Mouse (Mus musculus) kidney, postnatal 10 days (tissue): ENCODE data around the gene Spg7.
"Not testable (repeated sequence)": the region's sequence is repeated elsewhere in the genome, so short reads cannot be mapped to it uniquely, and the experiment has no call there.

Source experiments
- DNase-seq: peaks from one replicate; pipeline ENCODE4 v3.0.0; 2021; ENCODE audit warnings: mixed read lengths

Spg7 gene

GRCm38 (mm10) chr8:123101735-123102685, 39.3 kb downstream of the Spg7 start, which contains the start of gene Rpl13:
Gene Rpl13, plus strand, starts transcription at chr8:123102350.
- DNase-seq, result peak; percentile 99

DNA sequence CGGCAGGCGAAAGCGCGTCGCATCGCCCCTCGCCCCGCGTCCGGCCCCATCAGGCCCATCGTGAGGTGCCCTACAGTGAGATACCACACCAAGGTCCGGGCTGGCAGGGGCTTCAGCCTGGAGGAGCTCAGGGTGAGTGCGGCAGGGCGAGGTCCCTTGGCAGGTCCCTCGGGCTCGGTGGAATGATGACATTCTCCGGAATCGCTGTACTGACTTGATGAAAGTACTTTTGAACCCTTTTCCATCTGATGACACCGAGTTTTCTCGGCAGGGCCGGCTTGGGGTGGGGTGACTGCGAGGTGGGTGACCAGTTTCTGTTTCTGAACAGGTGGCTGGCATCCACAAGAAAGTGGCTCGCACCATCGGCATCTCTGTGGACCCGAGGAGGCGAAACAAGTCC, 40.1 kb downstream of the Spg7 start:
- DNase-seq, result not testable (repeated sequence)

GRCm38 (mm10) chr8:123103285-123103684, 40.5 kb downstream of the Spg7 start:
- DNase-seq, result no peak

DNA sequence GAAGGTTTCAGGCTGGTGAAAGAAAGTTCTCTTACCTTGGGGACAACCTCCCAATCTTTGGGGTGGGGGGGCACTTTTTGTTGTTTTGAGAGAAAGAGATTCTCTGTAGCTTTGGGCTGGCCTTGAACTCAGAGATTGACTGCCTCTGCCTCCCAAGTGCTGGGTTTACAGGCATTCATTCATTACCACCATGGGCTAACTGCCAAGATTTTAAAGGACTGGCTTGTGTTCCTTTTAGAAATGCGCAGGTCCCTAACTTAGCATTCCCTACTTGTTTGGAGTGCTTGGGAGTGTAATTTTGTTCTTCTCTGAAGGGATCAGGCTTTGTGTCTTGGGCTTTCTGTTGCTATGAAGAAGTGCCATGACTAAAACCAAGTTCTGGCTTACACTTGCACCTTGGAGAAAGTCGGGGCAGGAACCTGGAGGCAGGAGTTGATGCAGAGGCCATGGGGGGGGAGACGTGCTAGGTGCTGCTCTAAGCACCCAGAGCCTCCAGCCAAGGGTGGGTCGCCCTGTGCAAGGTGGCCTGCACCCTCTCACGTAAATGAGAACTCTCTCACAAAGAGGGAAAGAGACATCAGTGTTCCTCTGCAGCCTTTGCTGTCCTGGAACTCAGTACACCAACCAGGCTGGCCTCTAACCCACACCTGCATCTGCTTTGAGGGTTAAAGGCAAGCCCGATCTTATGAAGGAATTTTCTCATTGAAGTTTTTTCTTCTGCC, 41.5 kb downstream of the Spg7 start:
- DNase-seq, result no peak

DNA sequence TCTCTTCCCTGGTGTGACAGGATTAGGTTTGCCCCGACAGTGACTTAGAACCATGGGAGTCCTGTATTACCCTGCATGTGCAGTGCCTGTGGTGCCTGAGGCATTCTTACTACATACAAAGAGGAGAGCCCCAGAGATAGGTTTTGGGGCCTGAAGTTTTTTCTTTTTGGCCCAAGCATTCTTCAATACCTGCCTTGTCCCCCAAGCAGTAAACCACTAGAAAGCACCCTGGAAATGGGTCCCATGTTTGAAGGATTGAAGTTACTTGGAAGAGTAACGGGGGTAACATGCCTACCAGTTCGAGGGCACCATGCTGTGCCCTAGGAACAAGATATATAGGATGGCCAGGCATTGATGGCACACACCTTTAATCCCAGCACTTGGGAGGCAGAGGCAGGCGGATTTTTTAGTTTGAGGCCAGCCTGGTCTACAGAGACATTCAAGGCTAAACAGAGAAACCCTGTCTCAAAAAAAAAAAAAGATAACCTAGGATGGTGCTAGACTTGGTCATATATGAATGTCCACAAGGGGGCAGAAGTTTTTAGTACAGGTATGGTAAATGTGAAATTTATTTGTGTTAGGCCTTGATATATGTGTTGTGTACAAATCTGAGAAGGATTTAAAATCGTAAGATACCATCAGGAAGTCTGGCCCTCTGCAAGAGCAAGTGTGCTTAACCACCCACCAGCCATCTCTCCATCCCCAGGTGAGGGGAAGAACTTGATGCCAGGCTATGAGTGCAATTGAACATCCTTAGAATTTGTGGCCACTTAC, 43.0 kb downstream of the Spg7 start:
- no peak for DNase-seq

GRCm38 (mm10) chr8:123106531-123106930, 43.8 kb downstream of the Spg7 start:
- DNase-seq, result peak; percentile 44

GRCm38 (mm10) chr8:123108010-123108409, 45.3 kb downstream of the Spg7 start:
- no peak for DNase-seq

- DNase-seq, result no peak
Measured at GRCm38 (mm10) chr8:123108953-123109352, 46.2 kb downstream of the Spg7 start.

GRCm38 (mm10) chr8:123110649-123111048, 47.9 kb downstream of the Spg7 start:
- DNase-seq, result peak; percentile 70

GRCm38 (mm10) chr8:123112892-123113291, 50.1 kb downstream of the Spg7 start:
- no peak for DNase-seq

DNA sequence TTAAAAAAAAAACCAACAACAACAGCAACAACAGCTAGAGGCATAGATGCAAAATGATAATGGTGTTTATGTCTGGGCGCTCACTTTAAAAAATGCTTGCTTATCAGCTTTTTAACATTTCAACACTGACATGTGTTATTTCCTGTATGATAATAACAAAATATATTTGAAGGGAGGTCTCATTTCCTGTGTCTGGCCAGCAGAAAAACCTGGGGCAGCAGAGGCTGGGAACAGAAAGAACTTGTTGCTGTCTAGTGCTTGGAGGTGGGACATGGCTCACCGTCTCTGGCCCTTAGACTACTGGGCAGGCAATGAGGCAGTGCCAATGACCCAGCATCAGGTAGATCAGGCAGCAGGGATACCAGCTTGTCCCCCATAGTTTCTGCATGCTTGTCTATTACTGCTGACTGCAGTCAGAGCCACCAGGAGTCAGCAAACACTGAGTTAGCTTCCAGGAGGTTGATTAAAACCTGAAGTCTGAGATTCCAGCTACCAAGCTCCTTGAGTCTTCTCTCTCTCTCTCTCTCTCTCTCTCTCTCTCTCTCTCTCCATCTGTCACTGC, 51.2 kb downstream of the Spg7 start:
- DNase-seq, result peak; percentile 54

GRCm38 (mm10) chr8:123114644-123115043, 51.9 kb downstream of the Spg7 start:
- DNase-seq, result no peak

DNA sequence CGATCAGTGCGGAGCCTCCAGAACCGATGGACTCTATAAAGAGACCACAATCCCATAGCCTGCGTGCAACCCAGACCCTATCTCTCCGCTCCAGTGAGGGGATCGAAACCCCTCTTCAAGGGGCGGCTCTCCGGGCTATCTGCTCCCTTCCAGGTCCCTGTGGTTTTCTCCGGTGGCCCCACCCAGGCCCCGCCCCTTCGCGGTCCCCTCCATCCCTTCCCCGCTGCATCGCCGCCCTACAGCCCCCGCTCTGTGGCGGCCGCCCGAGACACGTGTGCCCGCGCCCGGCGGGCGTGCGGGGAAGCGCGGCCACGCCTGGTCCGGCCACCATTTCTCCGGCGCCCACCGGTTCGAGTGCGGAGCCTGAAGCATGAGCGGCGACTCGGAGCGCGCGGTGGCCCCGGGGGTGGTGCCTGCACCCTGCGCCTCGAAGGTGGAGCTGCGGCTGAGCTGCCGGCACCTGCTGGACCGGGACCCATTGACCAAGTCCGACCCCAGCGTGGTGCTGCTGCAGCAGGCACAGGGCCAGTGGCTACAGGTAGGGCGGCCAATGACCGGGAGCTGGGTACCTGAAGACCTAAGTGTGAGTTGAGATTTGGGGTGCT, 54.5 kb downstream of the Spg7 start, which contains the start of gene Cpne7:
Gene Cpne7 (plus strand): TSS at position 248 of the 605 bp plus-strand sequence.
- peak; percentile 55 for DNase-seq

- DNase-seq, result no peak
Measured at GRCm38 (mm10) chr8:123117744-123118143, 55.0 kb downstream of the Spg7 start.

- DNase-seq, result peak; percentile 49
Measured at GRCm38 (mm10) chr8:123122059-123122458, 59.3 kb downstream of the Spg7 start.

GRCm38 (mm10) chr8:123122670-123123069, 59.9 kb downstream of the Spg7 start:
- DNase-seq, result no peak

DNA sequence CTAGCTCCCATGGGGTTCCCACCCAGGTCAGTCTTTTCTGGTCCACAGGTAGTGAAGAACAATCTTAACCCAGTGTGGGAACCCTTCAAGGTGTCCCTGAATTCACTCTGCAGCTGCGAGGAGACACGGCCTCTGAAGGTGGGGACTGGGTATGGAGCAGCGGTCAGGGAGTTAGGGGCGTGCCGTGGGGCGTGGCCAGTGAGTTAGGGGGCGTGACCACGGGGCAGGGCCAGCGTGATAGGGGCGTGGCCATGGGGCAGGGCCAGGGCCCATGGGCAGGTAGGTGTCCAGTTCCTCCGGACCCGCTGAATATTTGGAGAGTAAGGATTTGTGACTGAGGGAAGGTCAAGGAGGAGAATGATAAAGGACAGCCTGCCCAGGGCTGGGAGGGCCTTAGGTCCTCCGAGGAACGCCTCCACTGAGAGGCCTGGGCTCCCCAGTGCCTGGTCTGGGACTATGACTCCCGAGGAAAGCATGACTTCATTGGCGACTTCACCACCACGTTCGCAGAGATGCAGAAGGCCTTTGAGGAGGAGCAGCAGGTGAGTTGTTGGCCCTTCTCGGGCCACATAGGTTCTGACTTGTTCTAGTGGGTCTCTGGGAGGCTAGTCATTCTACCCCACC, 63.6 kb downstream of the Spg7 start:
- peak; percentile 82 for DNase-seq

- DNase-seq, result peak; percentile 43
Measured at GRCm38 (mm10) chr8:123131041-123131440, 68.3 kb downstream of the Spg7 start.

- DNase-seq, result no peak
Measured at GRCm38 (mm10) chr8:123132953-123133352, 70.2 kb downstream of the Spg7 start.

GRCm38 (mm10) chr8:123134149-123134713, 71.5 kb downstream of the Spg7 start:
- DNase-seq, result no peak

GRCm38 (mm10) chr8:123135406-123135805, 72.7 kb downstream of the Spg7 start:
- no peak for DNase-seq
